Mouse (Mus musculus): ENCODE results near the gene Dusp7.

The Dusp7 gene

GRCm38 (mm10) chr9:106420608-106421007 is 52.2 kb downstream of the Dusp7 start:
- no peak for DNase-seq (ENCODE audit: low read depth, low spot score)

GRCm38 (mm10) chr9:106421033-106421864 is 52.8 kb downstream of the Dusp7 start:
- no peak for DNase-seq (ENCODE audit: low read depth, low spot score)

GRCm38 (mm10) chr9:106421865-106422160 is 53.4 kb downstream of the Dusp7 start:
- DNase-seq (ENCODE audit: low read depth, low spot score) = peak; percentile 74
